8 mouse cellular contexts compared by ENCODE assay signal in the genomic region with DNA sequence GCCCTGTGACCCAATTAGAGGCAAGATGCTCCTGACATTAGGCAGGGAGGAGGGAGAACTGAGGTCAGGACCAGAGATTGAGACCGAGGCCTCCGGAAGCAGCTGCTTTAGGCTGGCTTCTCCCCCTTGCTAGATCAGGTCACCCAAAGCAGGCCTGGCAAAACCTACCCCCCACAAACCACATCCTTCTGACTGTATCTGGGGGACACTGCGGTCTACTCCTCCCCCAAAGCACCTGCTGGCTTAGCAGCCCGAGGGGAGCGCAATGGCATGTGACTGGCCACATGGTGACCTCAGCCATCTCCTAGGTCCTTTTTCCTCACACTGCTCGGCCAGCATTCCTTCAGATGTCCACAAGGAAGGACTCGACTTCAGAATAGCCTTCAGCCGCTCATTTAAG. TPM values are rescaled to one million over a fixed set of nuclear protein-coding genes. Genes with fewer than 3 reads are reported as not detected.
DNase-seq lines count a peak whose midpoint lies in the region; ATAC-seq and TF ChIP-seq lines count a peak whose summit lies in the region.

No protein-coding gene starts in this region.

- no peak for TF ChIP-seq POLR2A in cortical plate, adult 2 months (IDR thresholded peaks at IDR 0.05; ENCODE audit: extremely low read depth, insufficient read depth, low read length)
- TF ChIP-seq POLR2A in olfactory bulb, adult 2 months (IDR thresholded peaks at IDR 0.05; ENCODE audit: insufficient read depth, low read depth, low read length), result no peak

- no peaks in the 10 kb centered on the region for H3K9me3 ChIP-seq in kidney, embryonic 16.5 days (ENCODE audit: low read length)

- no peaks in the 10 kb centered on the region for H3K36me3 ChIP-seq in kidney, embryonic 16.5 days (ENCODE audit: insufficient read depth, low read length)

- H3K27me3 ChIP-seq in kidney, embryonic 16.5 days (ENCODE audit: insufficient read depth, low read length), result no peaks in the 10 kb centered on the region

- peak overlapping the region; percentile 51 for H3K4me3 ChIP-seq in layer of hippocampus, adult 2 months
- peak overlapping the region; percentile 30 for H3K4me3 ChIP-seq in cortical plate, adult 2 months (ENCODE audit: insufficient read depth, low read length)
- H3K4me3 ChIP-seq in kidney, embryonic 16.5 days (ENCODE audit: low read length), result peak overlapping the region; percentile 76
- H3K4me3 ChIP-seq in olfactory bulb, adult 2 months (ENCODE audit: insufficient read depth, low read depth, low read length), result peak overlapping the region; percentile 25; the same call in 1 of the 2 replicates

- no peak for DNase-seq in layer of hippocampus, adult 2 months (ENCODE audit: low spot score in 2 of 2)
- no peak for DNase-seq in layer of hippocampus, postnatal 25 days (ENCODE audit: extremely low spot score in 1 of 2, low spot score in 1 of 2)
- no peak for DNase-seq in right cerebral cortex, adult 2 months (ENCODE audit: low spot score in 2 of 2)
- no peak for DNase-seq in MN1 (ENCODE audit: low spot score)
- no peak for DNase-seq in embryo, embryonic 10.5 days (ENCODE audit: low spot score)

- H3K4me2 ChIP-seq in kidney, embryonic 16.5 days (replicated peaks; ENCODE audit: low read depth, low read length), result peak overlapping the region; percentile 58

- no peak for ATAC-seq in kidney, embryonic 16.5 days (ENCODE audit: low FRiP score, low TSS enrichment)

- WGBS in kidney, embryonic 16.5 days, result 24% methylated on average over 8 of the region's 8 CpGs
- WGBS in olfactory bulb, adult 2 months, result 55% methylated on average over 8 of the region's 8 CpGs

- H3K9ac ChIP-seq in kidney, embryonic 16.5 days (replicated peaks; ENCODE audit: low read length), result peak overlapping the region; percentile 82

- TF ChIP-seq CTCF in layer of hippocampus, adult 2 months (conservative IDR thresholded peaks at IDR 0.05), result no peak
- TF ChIP-seq CTCF in cortical plate, adult 2 months (IDR thresholded peaks at IDR 0.05; ENCODE audit: extremely low read depth, insufficient read depth, low read length), result no peak
- TF ChIP-seq CTCF in olfactory bulb, adult 2 months (IDR thresholded peaks at IDR 0.05; ENCODE audit: insufficient read depth, low read depth, low read length), result no peak

- H3K27ac ChIP-seq in layer of hippocampus, adult 2 months, result peak overlapping the region; percentile 81
- H3K27ac ChIP-seq in cortical plate, adult 2 months (ENCODE audit: insufficient read depth, low read length), result peak overlapping the region; percentile 42; the same call in 1 of the 2 replicates
- peak overlapping the region; percentile 87 for H3K27ac ChIP-seq in kidney, embryonic 16.5 days (ENCODE audit: low read length)
- peak overlapping the region; percentile 25; the same call in 1 of the 2 replicates for H3K27ac ChIP-seq in olfactory bulb, adult 2 months (ENCODE audit: insufficient read depth, low read depth, low read length)

- H3K4me1 ChIP-seq in cortical plate, adult 2 months (ENCODE audit: control insufficient read depth, insufficient read depth, low read length), result no peaks in the 10 kb centered on the region
- peaks cover 61% of the 10 kb centered on the region for H3K4me1 ChIP-seq in kidney, embryonic 16.5 days (ENCODE audit: insufficient read depth, low read length)
- peaks cover 26% of the 10 kb centered on the region for H3K4me1 ChIP-seq in olfactory bulb, adult 2 months (ENCODE audit: control insufficient read depth, insufficient read depth, low read length)

RNA-seq across cellular contexts. Expression of gene Sdc4, which starts 2.5 kb away (rescaled TPM):
- 100 to 1,000 TPM; 122 to 137 TPM for total RNA-seq in layer of hippocampus, adult 2 months (2021)
- 100 to 1,000 TPM; 101 to 146 TPM for total RNA-seq in layer of hippocampus, postnatal 25 days (2021)
- polyA plus RNA-seq in cortical plate, adult 2 months (2012; rRNA removed), result 47.1 and 50.7 TPM in 2 replicates
- polyA plus RNA-seq in kidney, embryonic 16.5 days (2015; fragmentation: Nextera tagmentation; extraction: Ambion mirVana), result 204 and 209 TPM in 2 replicates
- 124 TPM in 1 of 2 replicates, not detected in the other for polyA plus RNA-seq in olfactory bulb, adult 2 months (2012; ENCODE audit: insufficient read depth, insufficient read length, low replicate concordance, missing spikeins)

RNA-seq across cellular contexts. Expression of gene Sys1, which starts 15.6 kb away (rescaled TPM):
- total RNA-seq in layer of hippocampus, adult 2 months (2021), result 10 to 100 TPM; 40.8 to 41.0 TPM
- total RNA-seq in layer of hippocampus, postnatal 25 days (2021), result 10 to 100 TPM; 41.0 to 45.2 TPM
- polyA plus RNA-seq in cortical plate, adult 2 months (2012; rRNA removed), result 58.1 and 64.5 TPM in 2 replicates
- polyA plus RNA-seq in kidney, embryonic 16.5 days (2015; fragmentation: Nextera tagmentation; extraction: Ambion mirVana), result 65.9 and 67.0 TPM in 2 replicates
- not detected in 2 replicates for polyA plus RNA-seq in olfactory bulb, adult 2 months (2012; ENCODE audit: insufficient read depth, insufficient read length, low replicate concordance, missing spikeins)

RNA-seq across cellular contexts. Expression of gene Gm20458, which starts 19.6 kb away (rescaled TPM):
- 1 to 10 TPM; 6.2 to 6.9 TPM for total RNA-seq in layer of hippocampus, adult 2 months (2021)
- 10 to 100 TPM in 1 of 2 experiments, 1 to 10 TPM in 1; 3.9 to 11.3 TPM for total RNA-seq in layer of hippocampus, postnatal 25 days (2021)
- 7.4 and 9.5 TPM in 2 replicates for polyA plus RNA-seq in cortical plate, adult 2 months (2012; rRNA removed)
- 8.1 and 14.0 TPM in 2 replicates for polyA plus RNA-seq in kidney, embryonic 16.5 days (2015; fragmentation: Nextera tagmentation; extraction: Ambion mirVana)
- polyA plus RNA-seq in olfactory bulb, adult 2 months (2012; ENCODE audit: insufficient read depth, insufficient read length, low replicate concordance, missing spikeins), result not detected in 2 replicates

RNA-seq across cellular contexts. Expression of gene Trp53tg5, which starts 32.4 kb away (rescaled TPM):
- total RNA-seq in layer of hippocampus, adult 2 months (2021), result not detected
- not detected for total RNA-seq in layer of hippocampus, postnatal 25 days (2021)
- polyA plus RNA-seq in cortical plate, adult 2 months (2012; rRNA removed), result not detected in 2 replicates
- not detected in 2 replicates for polyA plus RNA-seq in kidney, embryonic 16.5 days (2015; fragmentation: Nextera tagmentation; extraction: Ambion mirVana)
- polyA plus RNA-seq in olfactory bulb, adult 2 months (2012; ENCODE audit: insufficient read depth, insufficient read length, low replicate concordance, missing spikeins), result not detected in 2 replicates

RNA-seq across cellular contexts. Expression of gene Matn4, which starts 36.2 kb away (rescaled TPM):
- 10 to 100 TPM; 10.3 to 11.2 TPM for total RNA-seq in layer of hippocampus, adult 2 months (2021)
- total RNA-seq in layer of hippocampus, postnatal 25 days (2021), result 10 to 100 TPM; 13.0 to 17.5 TPM
- polyA plus RNA-seq in cortical plate, adult 2 months (2012; rRNA removed), result 16.2 and 17.4 TPM in 2 replicates
- polyA plus RNA-seq in kidney, embryonic 16.5 days (2015; fragmentation: Nextera tagmentation; extraction: Ambion mirVana), result 0.75 and 2.0 TPM in 2 replicates
- polyA plus RNA-seq in olfactory bulb, adult 2 months (2012; ENCODE audit: insufficient read depth, insufficient read length, low replicate concordance, missing spikeins), result not detected in 2 replicates

Comparison
In these comparisons a context has a peak if more than half of its experiments do, and no peak if none do; other contexts are left out.
1. H3K27ac ChIP-seq: peak in every context shown above with its lines; median percentile 87 in kidney, embryonic 16.5 days; 81 in layer of hippocampus, adult 2 months; 42 in cortical plate, adult 2 months; 25 in olfactory bulb, adult 2 months.
2. H3K4me3 ChIP-seq: peak in every context shown above with its lines; median percentile 76 in kidney, embryonic 16.5 days; 51 in layer of hippocampus, adult 2 months; 30 in cortical plate, adult 2 months; 25 in olfactory bulb, adult 2 months.
3. RNA of gene Sys1, which starts 15.6 kb away (polyA plus RNA-seq): 65.9 to 67.0 TPM in kidney, embryonic 16.5 days and 58.1 to 64.5 TPM in cortical plate, adult 2 months; not detected in olfactory bulb, adult 2 months; every median in the first group is over 10 times any median in the second.